Mouse (Mus musculus): ENCODE results near the gene Gm20388.

The Gm20388 gene

DNA sequence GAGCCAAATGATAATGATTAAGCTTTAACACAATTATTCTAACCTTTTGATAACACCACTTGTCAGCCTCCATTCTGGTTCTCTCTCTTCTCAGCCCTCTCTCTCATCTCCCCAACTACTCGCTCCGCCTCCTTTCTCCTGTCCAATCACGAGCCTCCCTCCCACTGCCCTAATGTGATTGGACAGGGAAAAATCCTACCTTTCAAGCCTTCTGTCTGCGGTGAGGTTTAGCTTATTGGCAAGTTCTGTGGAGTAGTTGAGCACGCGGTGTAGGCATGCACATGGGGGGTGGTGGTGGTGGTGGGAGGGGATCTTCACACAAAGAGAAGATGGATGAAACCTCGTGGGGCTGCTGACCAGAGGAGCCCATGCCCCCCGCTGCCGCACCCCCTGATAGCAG is 102.3 kb downstream of the Gm20388 start:
- no peak for DNase-seq (ENCODE audit: low spot score in 2 of 2)

DNA sequence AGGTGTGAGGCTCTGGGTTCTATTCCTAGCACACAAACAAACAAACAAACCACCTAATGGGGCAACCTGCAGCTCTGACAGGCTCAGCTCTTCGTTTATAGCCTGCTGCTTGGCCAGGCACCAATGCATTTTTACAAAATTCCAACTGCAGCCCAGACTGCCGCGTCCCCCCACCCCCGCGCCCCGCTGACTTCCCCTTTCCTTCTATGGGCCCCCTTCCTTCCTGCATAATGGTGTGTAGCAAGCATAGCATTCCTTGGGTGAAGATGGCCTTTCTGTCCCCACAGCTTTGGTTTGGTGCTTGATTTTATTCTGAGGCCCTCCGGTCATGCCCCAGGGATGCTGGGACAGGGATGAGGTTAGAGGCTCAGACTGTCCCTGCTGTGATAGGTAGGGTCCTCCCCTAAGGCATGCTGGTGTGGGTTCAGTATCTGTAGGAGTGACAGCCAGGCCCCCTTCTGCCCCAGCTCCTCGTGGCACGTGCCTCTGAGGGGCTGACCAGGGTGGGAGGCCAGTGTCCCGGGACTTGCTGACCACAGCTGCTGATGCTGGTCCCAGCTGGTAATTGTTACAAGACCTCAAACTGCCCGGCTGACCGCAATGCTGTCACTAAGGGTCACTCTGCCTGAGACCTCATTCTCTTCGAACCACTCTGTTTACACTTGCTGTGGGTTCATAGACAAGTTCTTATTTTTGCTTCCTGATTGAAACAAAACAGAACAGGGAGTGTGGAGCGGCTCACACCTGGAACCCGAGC is 103.8 kb downstream of the Gm20388 start:
- no peak for DNase-seq (ENCODE audit: low spot score in 2 of 2)

DNA sequence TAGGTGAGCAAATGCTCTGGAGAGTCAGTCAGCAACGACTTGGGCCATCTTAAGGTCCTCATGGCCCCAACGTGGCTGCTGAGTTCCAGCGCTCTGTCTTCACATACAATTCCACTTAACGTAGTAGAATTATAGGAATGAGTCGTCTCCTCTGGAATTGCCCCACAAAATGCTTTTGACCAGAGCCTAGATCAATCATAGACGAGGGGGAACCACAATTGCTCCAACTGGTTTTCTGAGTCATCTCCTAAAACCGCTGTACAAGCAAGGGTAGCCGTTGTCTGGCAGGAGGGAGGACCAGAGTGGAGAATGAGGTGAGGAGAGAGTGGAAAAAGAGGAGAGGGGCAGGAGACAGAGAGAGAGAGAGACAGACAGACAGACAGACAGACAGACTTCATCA is 105.3 kb downstream of the Gm20388 start:
- no peak for DNase-seq (ENCODE audit: low spot score in 2 of 2)

DNA sequence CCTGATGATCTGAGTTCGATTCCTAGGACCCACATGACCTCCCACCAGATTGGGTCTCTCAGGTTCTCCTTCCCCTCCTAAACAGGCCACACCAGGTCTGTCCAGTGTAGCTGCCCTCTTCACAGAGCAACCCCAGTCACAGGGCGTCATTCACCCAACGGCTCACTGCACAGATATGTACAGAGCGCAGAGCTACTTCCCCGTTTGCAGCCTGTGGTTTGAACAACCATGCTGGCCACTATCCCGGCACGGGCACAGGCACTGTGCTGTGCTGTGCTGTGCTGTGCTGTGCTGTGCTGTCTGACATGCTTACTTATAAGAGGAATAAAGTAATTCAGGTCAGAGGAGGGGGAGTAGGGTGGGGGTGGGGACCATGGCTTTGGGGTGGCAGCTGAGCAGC is 105.8 kb downstream of the Gm20388 start:
- no peak for DNase-seq (ENCODE audit: low spot score in 2 of 2)

DNA sequence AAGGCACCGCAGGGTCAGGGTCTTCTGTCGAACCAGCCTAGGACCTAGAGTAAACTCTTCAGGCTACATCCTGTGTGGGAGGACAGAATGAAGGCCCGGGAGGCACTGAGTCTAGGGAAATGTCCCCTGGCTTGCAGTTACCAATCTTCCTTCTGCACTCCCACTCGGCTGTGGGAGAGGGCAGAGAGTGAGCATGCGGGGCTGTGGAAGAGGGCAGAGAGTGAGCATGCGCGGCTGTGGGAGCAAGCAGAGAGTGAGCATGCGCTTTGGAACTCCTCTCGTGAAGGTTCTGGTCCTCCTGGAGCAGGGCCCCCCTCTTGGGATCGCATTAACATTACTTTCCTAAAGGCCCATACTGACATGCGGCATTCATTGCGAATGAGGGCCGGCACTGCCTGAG is 106.7 kb downstream of the Gm20388 start:
- DNase-seq (ENCODE audit: low spot score in 2 of 2), result no peak

DNA sequence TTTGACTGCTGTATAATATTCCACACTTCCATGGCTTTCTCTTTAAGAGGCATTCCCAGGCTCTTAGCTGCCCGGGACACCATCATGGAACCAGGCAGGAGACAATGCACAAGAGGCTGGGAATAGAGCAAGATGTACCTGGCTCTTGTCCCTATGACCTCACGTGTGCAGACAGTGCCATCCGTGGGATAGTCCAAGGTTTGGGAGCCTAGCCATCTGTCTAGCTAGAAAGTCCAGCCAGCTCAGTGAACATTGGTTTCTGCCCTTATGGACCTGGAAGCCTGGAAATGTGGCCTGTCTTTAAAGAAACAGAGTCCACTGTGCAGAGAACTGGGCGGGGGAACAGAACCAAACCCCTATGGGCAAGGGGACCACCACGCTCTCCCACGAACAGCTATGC is 107.1 kb downstream of the Gm20388 start:
- no peak for DNase-seq (ENCODE audit: low spot score in 2 of 2)

DNA sequence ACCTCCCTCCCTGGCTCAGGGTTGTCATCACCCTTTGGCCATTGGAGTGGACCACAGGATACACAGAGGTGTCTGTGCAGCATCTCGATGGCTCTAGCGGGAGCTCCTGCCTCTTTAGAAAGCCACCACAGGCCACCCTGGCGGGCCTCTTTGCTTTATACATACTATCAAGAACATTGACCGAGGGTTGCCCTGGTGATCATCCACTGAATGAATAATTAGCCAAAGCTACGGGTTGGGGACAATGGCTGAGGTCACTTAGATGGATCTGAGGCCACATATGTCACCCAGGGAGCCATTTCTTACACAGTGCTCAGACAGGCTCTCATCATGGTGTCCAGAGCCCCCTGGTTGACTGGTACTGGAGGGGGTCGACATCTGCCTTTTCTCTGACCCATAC is 107.7 kb downstream of the Gm20388 start:
- DNase-seq (ENCODE audit: low spot score in 2 of 2), result no peak

DNA sequence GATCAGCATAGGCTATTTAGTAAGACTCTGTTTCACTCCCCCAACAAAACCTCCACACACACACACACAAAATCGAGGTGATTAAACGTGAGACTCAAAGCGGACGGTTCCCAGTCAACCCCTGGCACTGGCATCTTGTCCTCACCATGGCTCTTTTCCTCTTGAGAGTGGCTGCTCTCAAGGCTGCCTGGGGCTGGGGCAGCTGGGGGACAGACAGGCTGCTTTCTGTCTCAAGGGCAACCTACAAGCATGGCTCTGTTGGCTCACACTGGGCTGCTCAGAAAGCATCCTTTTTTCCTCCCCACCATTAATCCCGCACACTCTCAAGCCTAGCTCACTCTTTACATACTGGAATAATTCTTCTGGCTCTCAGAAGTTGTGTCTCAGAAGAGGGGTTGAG is 108.7 kb downstream of the Gm20388 start:
- no peak for DNase-seq (ENCODE audit: low spot score in 2 of 2)

DNA sequence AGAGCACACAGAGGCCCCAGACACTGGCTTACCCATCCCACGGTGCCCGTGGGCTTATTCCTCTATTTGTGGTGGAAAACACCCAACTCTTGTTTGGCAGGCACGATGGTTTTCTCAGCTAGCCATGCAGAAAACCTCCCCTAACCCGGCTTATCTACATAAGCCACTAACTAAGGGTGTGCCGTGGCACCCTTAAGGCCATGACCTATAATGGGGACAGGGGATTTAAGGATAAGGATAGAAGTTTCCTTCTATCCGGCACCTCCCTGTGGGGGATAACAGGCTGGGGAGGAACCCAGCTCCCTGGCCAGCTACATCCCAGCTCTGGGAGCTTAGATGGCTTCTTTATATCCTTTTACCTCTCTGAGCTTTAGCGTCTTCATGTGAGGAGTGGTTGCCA is 109.7 kb downstream of the Gm20388 start:
- no peak for DNase-seq (ENCODE audit: low spot score in 2 of 2)

DNA sequence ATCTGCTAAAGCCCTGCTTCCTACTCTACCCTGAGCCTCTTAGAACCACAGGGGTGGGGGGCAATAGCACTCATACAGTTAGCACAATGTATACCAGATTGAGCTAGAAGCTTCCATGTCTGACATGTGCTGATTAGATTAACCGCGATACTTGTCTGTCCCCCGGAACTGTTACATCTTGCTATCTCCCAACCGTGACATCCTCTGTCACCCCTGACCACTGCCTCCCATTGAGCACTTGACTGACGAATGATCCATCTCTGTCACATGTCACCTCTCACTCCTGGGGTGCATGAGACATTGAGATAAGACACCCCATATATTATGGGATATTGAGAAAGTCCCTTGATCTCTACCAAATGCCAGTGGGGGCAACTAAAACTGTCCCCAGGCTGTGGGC is 115.6 kb downstream of the Gm20388 start:
- DNase-seq (ENCODE audit: low spot score in 2 of 2), result no peak

DNA sequence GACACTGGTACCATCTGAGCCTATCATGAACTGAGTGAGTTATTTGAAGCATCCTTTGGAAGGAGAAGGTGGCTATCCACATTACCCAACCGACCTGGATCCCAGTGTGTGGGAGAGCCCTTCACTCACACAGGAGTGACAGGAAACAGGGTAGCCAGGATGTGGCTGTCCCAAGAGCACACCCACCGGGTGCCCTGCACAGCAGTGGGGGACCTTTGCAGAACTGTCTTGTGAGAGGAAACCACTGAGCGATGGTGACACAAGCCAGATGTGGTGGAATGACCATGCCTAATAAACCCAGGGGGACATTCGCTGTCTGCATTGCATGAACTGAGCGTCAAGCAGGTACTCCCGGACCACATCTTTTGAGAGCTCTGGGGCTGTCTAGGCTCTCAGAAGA is 116.3 kb downstream of the Gm20388 start:
- no peak for DNase-seq (ENCODE audit: low spot score in 2 of 2)

DNA sequence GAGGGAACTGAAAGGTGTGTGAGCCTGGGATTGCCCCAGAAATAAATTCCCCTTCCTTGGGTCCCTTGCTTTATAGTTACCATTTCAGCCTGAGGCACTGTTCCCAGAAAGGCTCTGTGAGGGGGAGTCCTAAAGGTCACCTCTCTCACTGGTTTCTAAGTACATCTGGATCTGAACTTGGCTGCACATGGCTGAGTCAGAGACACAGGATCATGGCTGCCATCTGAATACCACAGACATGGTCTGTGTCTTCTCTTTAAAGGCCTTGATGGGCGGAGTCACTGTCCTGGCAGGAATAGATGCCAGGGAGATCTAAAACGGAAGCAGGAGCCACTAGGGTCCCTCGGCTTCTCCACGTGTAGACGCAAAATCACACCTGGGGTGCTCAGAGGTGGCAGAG is 119.8 kb downstream of the Gm20388 start:
- no peak for DNase-seq (ENCODE audit: low spot score in 2 of 2)

DNA sequence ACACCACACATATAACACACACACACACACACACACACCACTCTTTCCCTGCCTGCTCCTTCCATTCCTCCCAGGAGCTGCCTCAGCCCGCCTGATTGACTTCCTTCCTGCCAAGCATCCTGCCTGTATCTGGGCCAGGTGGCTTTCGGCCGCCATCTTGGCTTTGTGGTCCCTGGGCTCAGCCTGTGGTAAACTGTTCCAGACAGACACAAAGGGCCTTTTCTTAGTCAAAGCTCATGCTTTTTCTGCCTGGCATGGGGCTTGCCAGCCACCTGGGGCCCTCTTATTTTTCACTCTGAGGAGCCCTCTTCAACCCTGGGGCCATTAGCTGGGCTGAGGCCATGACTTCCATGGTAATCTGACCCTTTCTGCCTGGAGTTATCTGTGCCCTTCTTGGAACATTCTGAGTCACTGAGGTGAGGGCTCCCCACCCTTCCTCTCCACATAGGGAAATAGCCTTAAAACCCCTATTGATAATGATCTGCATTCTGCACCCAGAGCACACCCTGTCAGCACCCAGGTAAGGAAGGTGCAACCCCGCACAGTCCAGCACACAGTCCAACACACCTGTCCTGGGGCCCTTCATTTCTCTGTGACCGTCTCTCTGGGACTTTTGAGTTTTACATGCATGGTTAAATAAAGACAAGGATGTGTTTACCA is 122.0 kb downstream of the Gm20388 start:
- no peak for DNase-seq (ENCODE audit: low spot score in 2 of 2)

DNA sequence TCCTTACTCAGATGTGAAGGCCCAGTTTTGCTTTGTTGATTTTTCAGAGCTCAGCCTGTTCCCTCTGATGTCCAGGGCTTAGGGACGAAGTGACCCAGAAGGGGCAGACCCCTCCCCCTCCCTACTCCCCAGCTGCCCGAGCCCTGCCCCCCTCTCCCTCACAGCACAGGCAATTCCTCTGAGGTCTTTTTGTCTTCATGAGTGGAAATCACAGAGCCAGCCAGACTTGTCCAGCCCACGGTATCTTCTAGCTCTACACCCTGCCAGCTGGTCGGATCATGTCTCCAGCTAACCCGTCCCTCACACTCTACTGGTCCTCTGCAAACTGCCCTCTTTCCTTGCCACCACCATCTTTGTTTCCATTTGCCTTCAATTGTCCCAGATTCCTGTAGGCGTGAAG is 123.8 kb downstream of the Gm20388 start:
- DNase-seq (ENCODE audit: low spot score in 2 of 2), result peak in 1 of 2 experiments; percentile 16

DNA sequence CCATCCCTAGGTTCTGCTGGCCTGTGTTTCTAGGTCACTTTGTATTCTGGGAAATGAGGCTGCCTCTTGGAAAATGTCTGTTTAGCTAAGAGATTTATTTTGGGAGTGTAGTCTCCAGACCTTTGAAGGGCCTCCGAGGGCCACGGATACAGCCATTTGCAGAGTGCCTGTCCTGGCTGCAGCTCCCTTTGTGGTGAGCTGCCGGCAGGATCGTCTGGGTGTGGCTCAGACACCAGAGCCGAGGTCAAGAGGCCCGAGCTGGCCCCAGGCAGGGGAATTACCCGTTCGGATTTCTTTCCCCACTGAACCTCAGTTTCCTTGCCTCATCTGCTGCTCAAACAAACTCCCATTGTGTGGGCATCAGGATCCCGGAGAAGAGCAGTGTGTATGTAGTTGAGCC is 125.5 kb downstream of the Gm20388 start:
- DNase-seq (ENCODE audit: low spot score in 2 of 2), result no peak

DNA sequence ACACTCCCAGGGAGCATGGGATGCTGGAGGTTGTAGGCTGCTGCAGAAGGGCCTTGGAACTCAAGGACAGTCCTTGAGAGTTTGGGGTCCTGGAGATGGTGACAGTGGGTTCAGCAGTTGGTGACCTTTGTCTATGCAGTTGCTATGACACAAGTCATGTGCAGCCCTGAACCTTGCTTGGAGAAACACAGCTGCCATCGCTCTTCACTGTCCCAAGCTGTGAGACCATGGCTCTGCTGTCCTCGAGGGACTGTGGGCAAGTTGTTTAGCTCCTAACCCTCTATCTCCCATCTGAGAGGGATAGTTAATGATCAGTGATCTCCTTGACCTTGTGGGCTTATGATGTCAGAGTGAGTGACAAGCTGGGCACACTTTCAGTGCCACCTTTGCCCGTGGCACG is 125.9 kb downstream of the Gm20388 start:
- no peak for DNase-seq (ENCODE audit: low spot score in 2 of 2)

DNA sequence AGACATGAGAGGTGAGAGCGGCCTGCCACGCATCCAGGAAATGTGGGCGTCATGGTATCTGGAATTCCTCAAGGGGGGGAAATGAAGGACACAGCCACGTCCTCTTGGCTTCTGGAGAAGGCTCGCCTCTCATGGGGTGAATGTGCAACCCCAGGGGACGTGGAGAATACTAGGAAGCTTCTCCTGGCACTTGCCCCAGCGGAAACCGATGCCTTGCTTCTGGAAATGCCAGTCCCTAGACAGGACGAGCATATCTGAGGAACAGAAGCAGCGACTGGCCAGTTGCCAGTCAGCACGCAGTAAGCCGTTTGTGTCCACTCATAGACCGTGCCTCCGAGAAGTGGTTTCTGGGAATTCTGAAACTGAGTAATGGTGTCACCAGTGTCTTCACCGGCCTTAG is 126.6 kb downstream of the Gm20388 start:
- DNase-seq (ENCODE audit: low spot score in 2 of 2), result no peak

DNA sequence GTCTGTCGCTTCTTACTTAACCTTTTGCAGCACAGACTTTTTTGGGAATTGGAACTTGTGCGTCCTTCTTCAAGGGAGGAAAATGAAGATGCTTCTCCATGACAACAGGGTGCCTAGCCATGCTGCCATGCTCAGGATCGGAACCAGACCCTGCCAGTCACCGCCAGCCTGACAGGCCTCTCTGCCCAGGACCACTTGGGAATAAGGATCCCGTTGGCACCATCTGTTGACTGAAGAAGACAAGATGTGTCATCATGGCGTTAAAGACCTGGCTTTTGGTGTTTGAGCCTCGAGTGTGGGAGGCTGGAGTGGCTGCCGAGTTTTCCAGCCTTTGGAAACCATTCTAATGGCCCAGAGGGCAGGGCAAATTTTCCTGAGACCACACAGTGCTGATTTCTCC is 127.0 kb downstream of the Gm20388 start:
- DNase-seq (ENCODE audit: low spot score in 2 of 2), result no peak

DNA sequence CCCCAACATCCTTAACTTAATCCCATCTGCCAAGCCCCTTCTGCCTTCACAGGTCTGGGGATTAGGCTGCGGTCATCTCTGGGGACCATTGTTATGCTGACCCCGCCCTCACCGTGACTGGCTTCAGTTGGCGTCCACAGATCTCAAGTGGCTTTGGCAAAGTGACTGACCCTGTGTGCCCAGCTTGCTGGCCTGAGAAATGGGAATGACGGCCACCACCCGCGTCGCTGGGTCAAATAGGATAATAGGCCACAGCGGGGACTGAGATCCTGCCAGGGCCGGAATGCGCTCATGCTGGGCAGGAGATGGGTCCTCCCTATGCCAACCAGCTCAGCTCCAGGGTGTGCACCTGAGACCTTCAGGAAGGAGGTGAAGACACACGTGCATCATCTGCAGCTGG is 128.1 kb downstream of the Gm20388 start:
- DNase-seq (ENCODE audit: low spot score in 2 of 2), result no peak

DNA sequence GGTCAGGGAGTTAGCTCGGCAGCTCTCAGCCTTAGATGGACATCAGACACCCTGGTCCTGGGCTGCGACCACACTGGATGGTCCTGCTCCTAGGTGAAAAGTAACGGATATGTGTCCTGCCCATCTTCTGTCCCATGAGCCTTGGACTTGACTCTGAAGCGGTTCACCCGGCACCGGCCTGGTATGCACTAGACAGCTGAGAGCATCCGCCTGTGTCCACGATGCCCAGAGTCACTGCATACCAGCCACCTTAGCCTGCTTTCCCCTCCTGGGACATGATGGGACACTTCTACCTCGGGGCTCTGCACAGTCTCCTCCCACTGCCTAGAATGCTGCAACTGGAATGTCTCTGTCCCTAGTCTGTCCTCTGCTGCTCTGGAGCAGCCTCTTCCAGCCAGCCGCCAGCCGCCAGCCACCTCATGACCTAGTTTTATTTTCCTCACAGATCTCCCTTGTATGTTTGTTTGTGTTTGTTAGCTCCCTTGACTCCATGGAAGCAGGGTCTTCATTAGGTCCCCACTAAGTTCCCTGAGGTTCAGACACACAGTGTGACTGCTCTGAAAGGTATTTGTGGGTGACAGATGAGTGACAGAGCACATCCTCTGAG is 128.8 kb downstream of the Gm20388 start:
- no peak for DNase-seq (ENCODE audit: low spot score in 2 of 2)

DNA sequence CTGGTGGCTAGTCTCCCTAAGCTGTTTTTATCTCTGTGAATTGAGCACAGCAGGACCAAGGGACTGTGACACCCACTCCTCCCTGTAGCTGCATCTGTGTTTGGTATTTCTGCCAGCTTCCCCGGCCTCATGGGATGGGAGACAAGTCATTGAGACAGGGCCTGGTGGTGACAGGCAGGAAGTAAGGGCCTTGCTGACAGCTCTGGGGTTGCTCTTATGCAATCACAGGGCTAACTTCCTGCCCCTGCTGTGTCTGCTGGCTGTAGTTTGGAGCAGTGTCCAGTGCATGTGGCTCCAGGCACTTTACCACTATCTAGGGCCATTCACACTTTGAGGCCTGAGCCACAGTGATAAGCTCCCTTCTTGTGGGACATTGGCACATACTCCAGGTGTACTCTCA is 130.2 kb downstream of the Gm20388 start:
- DNase-seq (ENCODE audit: low spot score in 2 of 2), result peak in 1 of 2 experiments; percentile 29

DNA sequence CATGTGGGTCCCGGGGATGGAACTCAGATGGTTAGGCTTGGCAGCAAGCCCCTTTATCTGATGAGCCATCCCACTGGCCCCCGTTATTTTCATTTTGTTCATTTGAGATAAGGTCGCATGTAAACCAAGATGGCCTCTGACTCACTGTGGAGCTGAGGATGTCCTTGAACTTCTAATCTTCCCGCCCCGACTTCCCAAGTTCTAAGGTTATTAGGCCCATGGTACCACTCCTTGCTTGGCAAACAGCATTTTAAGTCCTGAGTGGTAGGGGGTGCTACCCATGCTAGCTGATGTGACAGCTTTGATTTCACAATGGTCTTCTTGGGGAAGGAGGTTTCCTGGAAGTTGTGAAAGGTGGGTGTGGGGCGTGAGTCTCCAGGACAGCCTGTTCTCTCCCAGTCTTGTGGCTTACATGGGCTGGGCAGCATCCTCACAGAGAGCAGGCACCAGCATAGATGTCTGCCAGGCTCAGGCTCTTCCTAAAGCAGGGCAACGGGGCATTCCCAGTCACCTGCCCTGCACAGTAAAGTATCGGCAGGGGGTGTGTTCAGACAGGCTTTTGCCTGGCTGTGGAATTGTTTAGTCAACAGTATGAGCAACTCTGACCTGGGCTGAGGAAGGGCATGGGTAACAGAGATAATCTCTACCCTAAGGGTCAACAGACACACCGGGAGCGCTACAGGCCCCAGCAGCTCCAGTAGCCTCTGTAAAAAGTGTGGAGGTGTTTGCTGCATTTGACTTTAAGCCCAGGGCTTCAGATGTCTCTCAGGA is 132.1 kb downstream of the Gm20388 start:
- no peak for DNase-seq (ENCODE audit: low spot score in 2 of 2)

DNA sequence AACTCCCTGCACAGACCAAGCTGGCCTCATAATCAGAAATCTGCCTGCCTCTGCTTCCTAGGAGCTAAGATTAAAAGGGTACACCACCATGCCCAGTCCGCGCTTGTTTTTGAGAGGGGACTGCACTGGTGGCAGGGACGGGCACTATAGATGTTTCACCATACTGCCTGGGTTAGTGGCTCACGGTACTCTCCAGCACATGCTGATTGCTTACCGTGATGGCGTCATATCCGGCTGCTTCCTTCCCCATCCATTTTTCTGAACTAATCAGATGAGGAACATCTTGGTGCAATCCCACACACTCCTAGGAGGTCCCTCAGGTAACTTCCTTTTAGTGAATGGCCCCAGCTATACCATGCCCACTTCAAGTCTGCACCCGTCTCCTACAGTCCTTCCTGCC is 134.3 kb downstream of the Gm20388 start:
- no peak for DNase-seq (ENCODE audit: low spot score in 2 of 2)

Data from right cerebral cortex, postnatal 36 days (tissue).